Mouse (Mus musculus) E14TG2a.4 (cell line): ENCODE data around the gene Sult5a1.

Source experiments
- CTCF ChIP-seq: conservative IDR thresholded peaks from 2 replicates; pipeline ENCODE4 v1.5.1; 2014; ENCODE audit warnings: low read length
- NANOG ChIP-seq: IDR thresholded peaks from 2 replicates; pipeline ENCODE4 v1.6.1; 2014; ENCODE audit warnings: borderline replicate concordance, low read length, mixed read lengths

DNA sequence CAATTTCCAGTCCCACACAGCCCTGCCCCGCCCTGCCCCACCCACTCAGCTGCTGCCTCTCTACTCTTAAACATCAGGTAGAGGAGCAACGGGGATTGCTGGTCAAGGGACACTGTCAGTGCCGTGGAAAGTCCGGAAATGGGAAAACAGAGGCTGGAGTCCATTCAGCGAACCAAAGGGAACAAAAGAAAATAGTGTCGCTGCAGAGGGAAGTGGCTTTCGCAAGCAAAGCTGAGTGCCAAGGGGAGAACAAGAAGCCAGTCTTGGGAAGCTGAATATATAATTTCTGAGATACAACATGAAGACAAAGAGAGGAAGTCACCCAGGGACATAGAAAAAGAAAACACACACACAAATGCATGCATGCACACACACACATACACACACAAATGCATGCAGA lies 30.7 kb upstream of the Sult5a1 start:
- TF ChIP-seq CTCF, result no peak
- TF ChIP-seq NANOG, result no peak
